Mouse (Mus musculus): ENCODE results near the gene Hoxd9. TPM values are rescaled to one million over a fixed set of nuclear protein-coding genes. Genes with fewer than 3 reads are reported as not detected.

Hoxd9 gene
- polyA plus RNA-seq, 1 experiment, result not detected

DNA sequence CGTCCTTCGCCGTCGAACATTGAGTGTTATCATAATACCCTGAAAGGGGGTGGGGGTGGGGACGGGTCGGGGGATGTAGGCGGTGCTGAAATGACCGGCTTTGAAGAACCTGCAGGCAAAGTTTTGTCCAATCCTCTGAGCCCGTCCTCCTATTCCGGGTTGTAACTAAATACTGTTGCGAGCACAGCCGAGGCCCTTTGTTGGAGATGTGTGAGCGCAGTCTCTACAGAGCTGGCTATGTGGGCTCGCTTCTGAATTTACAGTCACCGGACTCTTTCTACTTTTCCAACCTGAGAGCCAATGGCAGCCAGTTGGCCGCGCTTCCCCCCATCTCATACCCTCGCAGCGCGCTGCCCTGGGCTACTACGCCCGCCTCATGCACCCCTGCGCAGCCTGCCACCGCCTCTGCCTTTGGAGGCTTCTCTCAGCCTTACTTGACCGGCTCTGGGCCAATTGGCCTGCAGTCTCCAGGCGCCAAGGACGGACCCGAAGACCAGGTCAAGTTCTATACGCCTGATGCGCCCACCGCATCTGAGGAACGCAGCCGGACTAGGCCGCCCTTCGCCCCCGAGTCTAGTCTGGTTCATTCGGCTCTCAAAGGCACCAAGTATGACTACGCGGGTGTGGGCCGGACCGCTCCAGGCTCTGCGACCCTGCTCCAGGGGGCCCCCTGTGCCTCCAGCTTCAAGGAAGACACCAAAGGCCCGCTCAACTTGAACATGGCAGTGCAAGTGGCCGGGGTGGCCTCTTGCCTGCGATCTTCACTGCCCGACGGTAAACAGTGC, 22.5 kb upstream of the Hoxd9 start, which contains the start of gene Hoxd12:
Gene Hoxd12, plus strand, starts transcription at position 133 of the 785 bp plus-strand sequence.
- no peak within 1 kb of the TSS for H3K4me3 ChIP-seq (ENCODE audit: insufficient read depth, low read length)
- H3K4me1 ChIP-seq (ENCODE audit: control insufficient read depth, insufficient read depth, low read length), result no peaks in the 10 kb centered on the region
- TF ChIP-seq CTCF (IDR thresholded peaks at IDR 0.05; ENCODE audit: extremely low read depth, insufficient read depth, low read length), result no peak
- H3K27ac ChIP-seq (ENCODE audit: insufficient read depth, low read length), result no peak within 1 kb of the TSS

DNA sequence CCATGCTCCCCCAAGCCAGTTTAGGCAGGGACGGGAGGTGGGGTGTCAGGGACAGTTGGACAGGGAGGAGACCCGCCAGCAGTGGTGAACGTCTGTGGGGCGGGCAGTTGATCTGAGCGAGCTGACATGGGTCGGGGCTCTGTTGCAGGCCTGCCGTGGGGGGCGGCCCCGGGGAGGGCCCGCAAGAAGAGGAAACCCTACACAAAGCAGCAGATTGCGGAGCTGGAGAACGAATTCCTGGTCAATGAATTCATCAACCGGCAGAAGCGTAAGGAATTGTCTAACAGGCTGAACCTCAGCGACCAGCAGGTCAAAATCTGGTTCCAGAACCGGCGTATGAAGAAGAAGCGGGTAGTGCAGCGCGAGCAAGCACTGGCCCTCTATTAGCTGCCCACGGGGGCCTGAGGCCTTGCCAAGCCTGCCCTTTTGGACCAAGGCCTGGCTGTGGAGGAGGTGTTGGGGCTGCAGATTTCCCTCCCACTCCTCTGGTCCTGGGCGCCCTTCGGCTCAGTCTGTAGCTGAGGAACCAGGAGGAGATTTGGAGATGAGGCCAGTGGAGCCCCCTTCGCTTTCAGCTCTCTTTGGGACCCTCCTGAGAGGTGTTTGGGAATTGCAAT, 21.8 kb upstream of the Hoxd9 start:
- no peaks in the 10 kb centered on the region for H3K4me1 ChIP-seq (ENCODE audit: control insufficient read depth, insufficient read depth, low read length)
- H3K27ac ChIP-seq (ENCODE audit: insufficient read depth, low read length), result no peak overlapping the region
- no peak for TF ChIP-seq POLR2A (IDR thresholded peaks at IDR 0.05; ENCODE audit: extremely low read depth, insufficient read depth, low read length)
- TF ChIP-seq CTCF (IDR thresholded peaks at IDR 0.05; ENCODE audit: extremely low read depth, insufficient read depth, low read length), result no peak
- no peak overlapping the region for H3K4me3 ChIP-seq (ENCODE audit: insufficient read depth, low read length)

DNA sequence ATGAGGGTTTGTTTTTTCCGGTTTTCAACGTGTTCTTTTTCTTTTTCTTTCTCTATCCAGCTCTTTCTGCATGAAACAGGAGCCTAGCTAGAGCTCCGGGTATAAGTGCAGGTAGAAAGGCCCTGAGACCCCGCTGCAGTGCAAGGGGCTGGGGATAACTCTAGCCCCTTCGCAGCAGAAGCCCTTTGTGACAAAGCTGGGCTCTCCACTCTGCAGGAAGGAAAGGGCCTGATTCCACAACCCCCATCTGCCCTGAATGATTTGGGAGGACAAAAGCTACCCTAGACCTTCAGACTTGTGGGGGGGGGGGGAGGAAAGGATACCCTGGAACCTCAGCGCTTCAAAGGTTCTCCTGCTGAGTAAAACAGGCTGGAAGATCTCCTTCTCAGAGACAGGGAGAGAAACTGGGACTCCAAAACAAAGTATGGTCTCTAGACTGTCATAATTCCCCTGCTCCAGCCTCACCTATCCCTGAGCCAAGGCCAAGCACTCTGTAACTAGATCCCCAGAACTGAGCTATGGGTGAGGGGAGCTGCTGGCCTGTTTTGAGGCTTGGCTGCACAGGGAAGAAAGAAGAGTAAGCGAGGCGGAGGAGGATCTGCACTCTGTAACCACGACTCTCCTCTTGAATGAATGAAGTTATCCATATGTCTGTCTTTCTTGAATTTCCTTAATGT, 21.0 kb upstream of the Hoxd9 start:
- Histone ChIP-seq H3K4me3 (ENCODE audit: insufficient read depth, low read length) (no peak overlapping the region), H3K27ac (ENCODE audit: insufficient read depth, low read length) (no peak overlapping the region), H3K4me1 (ENCODE audit: control insufficient read depth, insufficient read depth, low read length) (no peaks in the 10 kb centered on the region)
- TF ChIP-seq POLR2A (IDR thresholded peaks at IDR 0.05; ENCODE audit: extremely low read depth, insufficient read depth, low read length), result no peak
- TF ChIP-seq CTCF (IDR thresholded peaks at IDR 0.05; ENCODE audit: extremely low read depth, insufficient read depth, low read length), result no peak

DNA sequence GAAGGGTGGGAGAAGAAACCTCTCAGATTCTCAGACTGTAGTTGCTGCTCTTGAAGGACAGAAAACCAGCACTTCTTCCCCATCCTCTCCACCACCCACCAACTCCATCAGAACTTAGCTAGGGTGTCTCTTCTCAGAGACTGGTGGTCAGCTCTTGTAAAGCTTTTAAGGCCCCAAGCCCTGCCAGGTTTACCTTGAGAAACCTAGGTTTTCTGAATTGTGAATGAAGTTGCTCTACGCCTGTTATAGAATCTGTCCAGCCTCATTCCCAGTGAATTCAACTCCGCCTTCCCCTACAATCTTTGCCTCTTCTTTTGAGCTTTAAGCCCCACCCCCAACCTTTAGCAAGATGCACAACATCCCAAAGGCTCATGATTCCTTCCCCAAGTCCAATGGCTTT, 20.4 kb upstream of the Hoxd9 start:
- Histone ChIP-seq H3K4me3 (ENCODE audit: insufficient read depth, low read length) (no peak overlapping the region), H3K4me1 (ENCODE audit: control insufficient read depth, insufficient read depth, low read length) (no peaks in the 10 kb centered on the region), H3K27ac (ENCODE audit: insufficient read depth, low read length) (no peak overlapping the region)
- TF ChIP-seq CTCF (IDR thresholded peaks at IDR 0.05; ENCODE audit: extremely low read depth, insufficient read depth, low read length) (no peak), POLR2A (IDR thresholded peaks at IDR 0.05; ENCODE audit: extremely low read depth, insufficient read depth, low read length) (no peak)

DNA sequence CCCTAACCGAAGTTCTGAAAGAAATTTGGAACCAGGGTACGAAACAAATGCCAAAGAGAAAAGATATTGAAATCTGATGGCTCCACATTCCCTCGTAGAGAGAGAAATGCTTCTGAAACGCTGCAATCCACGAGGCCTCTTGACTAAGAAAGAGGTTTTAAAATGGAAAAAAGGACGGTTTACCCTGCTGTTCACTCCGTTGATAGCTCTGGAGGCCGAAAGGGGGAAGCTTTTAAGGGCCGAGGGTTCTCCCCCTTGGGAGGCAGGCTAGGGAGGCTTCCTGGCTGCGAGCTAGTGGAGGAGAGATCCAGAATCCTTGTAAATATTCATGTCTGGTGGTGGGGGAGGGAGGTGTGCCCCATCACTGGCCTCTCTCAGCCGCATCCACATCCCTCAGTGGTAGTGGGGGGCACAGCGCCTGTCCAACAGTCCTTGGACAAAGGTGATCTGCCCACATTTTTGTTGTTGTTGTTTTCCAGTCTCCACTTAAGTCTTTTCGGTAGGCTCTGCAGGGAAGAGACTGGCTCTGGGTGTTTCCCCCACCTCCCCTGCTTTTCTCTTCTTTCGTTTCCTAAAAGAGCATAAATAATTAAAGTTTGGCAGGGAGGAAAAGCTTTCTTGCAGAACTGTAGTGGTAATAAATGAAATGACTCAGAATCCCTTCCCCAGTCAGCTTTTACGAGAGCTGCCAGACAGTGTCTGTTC, 18.5 kb upstream of the Hoxd9 start, which contains the start of gene Hoxd11:
Gene Hoxd11, plus strand, starts transcription at position 667 of the 705 bp plus-strand sequence.
- TF ChIP-seq POLR2A (IDR thresholded peaks at IDR 0.05; ENCODE audit: extremely low read depth, insufficient read depth, low read length), result no peak
- Histone ChIP-seq H3K4me1 (ENCODE audit: control insufficient read depth, insufficient read depth, low read length) (no peaks in the 10 kb centered on the region), H3K4me3 (ENCODE audit: insufficient read depth, low read length) (no peak within 1 kb of the TSS), H3K27ac (ENCODE audit: insufficient read depth, low read length) (no peak within 1 kb of the TSS)

DNA sequence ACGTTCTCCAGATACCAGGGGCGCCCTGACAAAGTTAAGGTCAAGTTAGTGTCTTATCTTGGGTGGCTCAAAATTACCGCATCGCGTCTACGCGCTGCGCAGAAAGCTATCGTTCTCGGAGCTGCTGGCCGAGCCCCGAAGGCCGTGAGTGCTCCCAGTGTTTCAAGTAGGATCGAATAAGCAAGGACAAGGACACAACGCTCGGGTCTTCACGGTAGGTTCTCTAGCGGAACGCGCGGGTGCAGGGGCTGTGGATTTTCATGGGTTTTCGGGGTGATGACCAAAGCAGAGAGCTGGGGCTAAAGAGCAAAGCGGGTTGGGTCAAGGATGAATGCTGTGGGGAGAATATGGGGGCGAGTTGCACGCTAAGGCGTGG, 17.9 kb upstream of the Hoxd9 start:
- Histone ChIP-seq H3K4me1 (ENCODE audit: control insufficient read depth, insufficient read depth, low read length) (no peaks in the 10 kb centered on the region), H3K27ac (ENCODE audit: insufficient read depth, low read length) (no peak overlapping the region), H3K4me3 (ENCODE audit: insufficient read depth, low read length) (no peak overlapping the region)
- TF ChIP-seq CTCF (IDR thresholded peaks at IDR 0.05; ENCODE audit: extremely low read depth, insufficient read depth, low read length) (no peak), POLR2A (IDR thresholded peaks at IDR 0.05; ENCODE audit: extremely low read depth, insufficient read depth, low read length) (no peak)

DNA sequence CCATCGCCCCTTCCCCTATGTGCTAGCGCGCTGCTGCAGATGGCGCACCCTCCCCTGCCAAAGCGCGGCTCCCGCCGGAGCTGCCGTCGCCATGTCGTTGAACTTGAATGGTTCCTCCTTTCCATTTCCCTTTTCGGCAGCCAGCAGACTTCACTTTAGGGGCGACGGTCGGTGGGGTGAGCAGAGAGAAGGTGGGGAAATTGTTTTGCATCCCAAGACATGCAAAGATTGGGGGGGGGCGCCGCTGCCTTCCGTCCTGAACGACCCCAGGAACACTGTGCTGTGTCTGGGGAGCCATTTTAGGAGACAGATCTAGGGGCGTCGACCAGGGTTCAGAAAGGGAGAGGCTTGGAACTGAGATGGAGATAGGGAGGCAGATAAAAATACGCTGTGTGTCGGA, 17.5 kb upstream of the Hoxd9 start:
- Histone ChIP-seq H3K4me3 (ENCODE audit: insufficient read depth, low read length) (no peak overlapping the region), H3K4me1 (ENCODE audit: control insufficient read depth, insufficient read depth, low read length) (no peaks in the 10 kb centered on the region), H3K27ac (ENCODE audit: insufficient read depth, low read length) (no peak overlapping the region)
- TF ChIP-seq CTCF (IDR thresholded peaks at IDR 0.05; ENCODE audit: extremely low read depth, insufficient read depth, low read length) (no peak), POLR2A (IDR thresholded peaks at IDR 0.05; ENCODE audit: extremely low read depth, insufficient read depth, low read length) (no peak)

DNA sequence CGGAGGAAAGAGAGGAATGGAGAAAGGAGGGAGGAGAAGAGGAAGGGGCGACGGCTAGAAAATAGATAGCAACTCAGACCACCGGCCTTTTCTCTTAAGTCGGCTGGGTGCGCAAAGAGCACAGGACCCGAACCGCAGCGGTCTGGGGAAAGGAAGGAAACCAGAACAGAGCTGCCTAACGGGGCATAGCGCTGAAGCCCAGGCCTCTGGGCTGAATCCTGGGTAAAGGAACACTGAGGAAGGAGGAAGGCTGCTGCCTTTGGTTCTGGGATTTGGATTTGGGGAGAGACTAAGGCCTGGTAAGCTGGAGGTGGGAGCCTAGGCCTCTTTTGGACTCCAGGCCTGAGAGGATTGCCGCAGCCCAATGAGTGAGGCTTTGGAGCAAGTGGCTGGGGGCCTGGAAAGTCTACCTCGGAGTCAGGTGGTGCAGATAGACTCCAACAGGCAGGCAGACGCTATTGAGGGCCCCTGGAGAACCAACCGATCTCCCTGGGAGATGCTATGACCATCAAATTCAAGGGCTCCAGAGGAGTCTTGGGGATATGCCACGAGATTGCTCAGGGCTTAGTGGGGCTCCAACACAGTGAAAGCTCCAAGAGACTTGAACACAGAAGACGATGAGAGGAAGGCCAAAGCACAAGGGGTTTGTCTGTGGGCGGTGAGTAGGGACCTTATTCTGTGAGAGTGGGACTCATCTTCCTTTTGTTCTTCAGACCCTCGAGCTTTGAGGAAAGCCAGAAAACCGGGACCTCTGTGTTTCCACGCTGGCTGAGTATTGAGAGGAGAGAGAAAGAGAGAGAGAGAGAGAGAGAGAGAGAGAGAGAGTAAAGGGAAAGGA, 16.7 kb upstream of the Hoxd9 start:
- H3K27ac ChIP-seq (ENCODE audit: insufficient read depth, low read length), result no peak overlapping the region
- no peak overlapping the region for H3K4me3 ChIP-seq (ENCODE audit: insufficient read depth, low read length)
- no peaks in the 10 kb centered on the region for H3K4me1 ChIP-seq (ENCODE audit: control insufficient read depth, insufficient read depth, low read length)
- no peak for TF ChIP-seq CTCF (IDR thresholded peaks at IDR 0.05; ENCODE audit: extremely low read depth, insufficient read depth, low read length)
- no peak for TF ChIP-seq POLR2A (IDR thresholded peaks at IDR 0.05; ENCODE audit: extremely low read depth, insufficient read depth, low read length)

All from cortical plate, adult 2 months (tissue).